Mouse (Mus musculus): ENCODE data around the gene Uxt. TPM values are rescaled to one million over a fixed set of nuclear protein-coding genes. Genes with fewer than 3 reads are reported as not detected.
A peak's percentile ranks its signal among the peaks of the same experiment; 100 is the strongest.

Uxt gene
- polyA plus RNA-seq, 1 experiment from 2014 or later = 62.9 TPM

- Histone ChIP-seq H3K27ac (replicated peaks) (no peak within 1 kb of the TSS), H3K9ac (ENCODE audit: low read length) (no peak within 1 kb of the TSS), H3K4me3 (ENCODE audit: low read depth, low read length) (no peak within 1 kb of the TSS), H3K36me3 (ENCODE audit: control insufficient read depth, insufficient read depth, low read length) (no peaks in the 10 kb centered on the region), H3K9me3 (ENCODE audit: control insufficient read depth, low read length) (no peaks in the 10 kb centered on the region), H3K27me3 (ENCODE audit: control insufficient read depth, insufficient read depth, low read length) (no peaks in the 10 kb centered on the region), H3K4me1 (replicated peaks; ENCODE audit: control insufficient read depth, insufficient read depth) (no peaks in the 10 kb centered on the region), H3K4me2 (replicated peaks; ENCODE audit: low read depth) (no peak within 1 kb of the TSS)
- no peak for ATAC-seq (ENCODE audit: low FRiP score, low TSS enrichment)
- WGBS = 75% methylated on average over 1 of the region's 1 CpGs
- no peak for TF ChIP-seq EP300 (optimal IDR thresholded peaks at IDR 0.05)
- no peak for TF ChIP-seq CTCF (IDR thresholded peaks at IDR 0.05; ENCODE audit: low read depth)
- no peak for DNase-seq (ENCODE audit: low spot score)
Measured at GRCm38 (mm10) chrX:20931364-20931763, 30.5 kb downstream of the Uxt start, which contains the start of gene Cfp. Gene Cfp, minus strand, starts transcription at chrX:20931555.

- DNase-seq (ENCODE audit: low spot score) (no peak), ATAC-seq (ENCODE audit: low FRiP score, low TSS enrichment) (no peak)
- no peaks in the 10 kb centered on the region for H3K36me3 ChIP-seq (ENCODE audit: control insufficient read depth, insufficient read depth, low read length)
- H3K27ac ChIP-seq (replicated peaks) = no peak overlapping the region
- H3K4me1 ChIP-seq (replicated peaks; ENCODE audit: control insufficient read depth, insufficient read depth) = no peaks in the 10 kb centered on the region
- TF ChIP-seq CTCF (IDR thresholded peaks at IDR 0.05; ENCODE audit: low read depth) = no peak
- no peak for TF ChIP-seq EP300 (optimal IDR thresholded peaks at IDR 0.05)
- WGBS = 86% methylated on average over 1 of the region's 1 CpGs
- no peaks in the 10 kb centered on the region for H3K9me3 ChIP-seq (ENCODE audit: control insufficient read depth, low read length)
- no peak overlapping the region for H3K4me3 ChIP-seq (ENCODE audit: low read depth, low read length)
- no peak overlapping the region for H3K4me2 ChIP-seq (replicated peaks; ENCODE audit: low read depth)
- H3K9ac ChIP-seq (ENCODE audit: low read length) = no peak overlapping the region
- H3K27me3 ChIP-seq (ENCODE audit: control insufficient read depth, insufficient read depth, low read length) = no peaks in the 10 kb centered on the region
Measured at GRCm38 (mm10) chrX:20929859-20930258, 32.0 kb downstream of the Uxt start.

GRCm38 (mm10) chrX:20924976-20925375 lies 36.8 kb downstream of the Uxt start:
- Histone ChIP-seq H3K9me3 (ENCODE audit: control insufficient read depth, low read length) (no peaks in the 10 kb centered on the region), H3K4me3 (ENCODE audit: low read depth, low read length) (no peak overlapping the region), H3K27ac (replicated peaks) (no peak overlapping the region), H3K4me2 (replicated peaks; ENCODE audit: low read depth) (no peak overlapping the region), H3K36me3 (ENCODE audit: control insufficient read depth, insufficient read depth, low read length) (no peaks in the 10 kb centered on the region), H3K4me1 (replicated peaks; ENCODE audit: control insufficient read depth, insufficient read depth) (no peaks in the 10 kb centered on the region), H3K9ac (ENCODE audit: low read length) (no peak overlapping the region), H3K27me3 (ENCODE audit: control insufficient read depth, insufficient read depth, low read length) (no peaks in the 10 kb centered on the region)
- no peak for TF ChIP-seq CTCF (IDR thresholded peaks at IDR 0.05; ENCODE audit: low read depth)
- TF ChIP-seq EP300 (optimal IDR thresholded peaks at IDR 0.05) = no peak
- no peak for ATAC-seq (ENCODE audit: low FRiP score, low TSS enrichment)
- DNase-seq (ENCODE audit: low spot score) = no peak

- no peak overlapping the region for H3K4me3 ChIP-seq (ENCODE audit: low read depth, low read length)
- no peak for ATAC-seq (ENCODE audit: low FRiP score, low TSS enrichment)
- H3K4me1 ChIP-seq (replicated peaks; ENCODE audit: control insufficient read depth, insufficient read depth) = no peaks in the 10 kb centered on the region
- no peaks in the 10 kb centered on the region for H3K27me3 ChIP-seq (ENCODE audit: control insufficient read depth, insufficient read depth, low read length)
- no peak overlapping the region for H3K27ac ChIP-seq (replicated peaks)
- no peak for DNase-seq (ENCODE audit: low spot score)
- H3K4me2 ChIP-seq (replicated peaks; ENCODE audit: low read depth) = no peak overlapping the region
- TF ChIP-seq EP300 (optimal IDR thresholded peaks at IDR 0.05) = no peak
- TF ChIP-seq CTCF (IDR thresholded peaks at IDR 0.05; ENCODE audit: low read depth) = no peak
- H3K9ac ChIP-seq (ENCODE audit: low read length) = no peak overlapping the region
- H3K9me3 ChIP-seq (ENCODE audit: control insufficient read depth, low read length) = no peaks in the 10 kb centered on the region
- WGBS = 62% methylated on average over 1 of the region's 1 CpGs
- no peaks in the 10 kb centered on the region for H3K36me3 ChIP-seq (ENCODE audit: control insufficient read depth, insufficient read depth, low read length)
Measured at GRCm38 (mm10) chrX:20923506-20923905, 38.3 kb downstream of the Uxt start.

- no peaks in the 10 kb centered on the region for H3K4me1 ChIP-seq (replicated peaks; ENCODE audit: control insufficient read depth, insufficient read depth)
- H3K36me3 ChIP-seq (ENCODE audit: control insufficient read depth, insufficient read depth, low read length) = no peaks in the 10 kb centered on the region
- no peak overlapping the region for H3K9ac ChIP-seq (ENCODE audit: low read length)
- no peak for TF ChIP-seq CTCF (IDR thresholded peaks at IDR 0.05; ENCODE audit: low read depth)
- no peak for TF ChIP-seq EP300 (optimal IDR thresholded peaks at IDR 0.05)
- WGBS = 52% methylated on average over 5 of the region's 5 CpGs
- peak overlapping the region; percentile 38; the same call in 1 of the 2 replicates for H3K4me3 ChIP-seq (ENCODE audit: low read depth, low read length)
- H3K9me3 ChIP-seq (ENCODE audit: control insufficient read depth, low read length) = no peaks in the 10 kb centered on the region
- no peaks in the 10 kb centered on the region for H3K27me3 ChIP-seq (ENCODE audit: control insufficient read depth, insufficient read depth, low read length)
- H3K27ac ChIP-seq (replicated peaks) = no peak overlapping the region
- no peak overlapping the region for H3K4me2 ChIP-seq (replicated peaks; ENCODE audit: low read depth)
- DNase-seq (ENCODE audit: low spot score) = no peak
- no peak for ATAC-seq (ENCODE audit: low FRiP score, low TSS enrichment)
Measured at GRCm38 (mm10) chrX:20921366-20921765, 40.5 kb downstream of the Uxt start.

GRCm38 (mm10) chrX:20920844-20921364 lies 40.9 kb downstream of the Uxt start, which contains the start of gene Syn1:
Gene Syn1, minus strand, starts transcription at chrX:20921004.
- 17% methylated on average over 38 of the region's 44 CpGs for WGBS
- Histone ChIP-seq H3K4me2 (replicated peaks; ENCODE audit: low read depth) (peak within 1 kb of the TSS; percentile 63), H3K4me3 (ENCODE audit: low read depth, low read length) (peak within 1 kb of the TSS; percentile 38), H3K27me3 (ENCODE audit: control insufficient read depth, insufficient read depth, low read length) (no peaks in the 10 kb centered on the region), H3K36me3 (ENCODE audit: control insufficient read depth, insufficient read depth, low read length) (no peaks in the 10 kb centered on the region), H3K4me1 (replicated peaks; ENCODE audit: control insufficient read depth, insufficient read depth) (no peaks in the 10 kb centered on the region), H3K9ac (ENCODE audit: low read length) (no peak within 1 kb of the TSS), H3K27ac (replicated peaks) (no peak within 1 kb of the TSS), H3K9me3 (ENCODE audit: control insufficient read depth, low read length) (no peaks in the 10 kb centered on the region)
- DNase-seq (ENCODE audit: low spot score) (peak; percentile 77), ATAC-seq (ENCODE audit: low FRiP score, low TSS enrichment) (peak; percentile 97)
- TF ChIP-seq EP300 (optimal IDR thresholded peaks at IDR 0.05) = no peak
- no peak for TF ChIP-seq CTCF (IDR thresholded peaks at IDR 0.05; ENCODE audit: low read depth)
